Mouse (Mus musculus) CH12.LX (cell line): ENCODE data around the gene Plscr1. TPM values are rescaled to one million over a fixed set of nuclear protein-coding genes. Genes with fewer than 3 reads are reported as not detected.

Source experiments
- DNase-seq: peaks from one replicate; pipeline ENCODE4 v3.0.0-alpha.2; 2013; ENCODE audit errors: extremely low read depth
- H3K27ac ChIP-seq: 2 replicates; pipeline ENCODE4 v1.5.1; 2012; ENCODE audit warnings: low read depth, mild to moderate bottlenecking, control low read depth, moderate library complexity; ENCODE audit not compliant: insufficient read depth
- H3K27me3 ChIP-seq: replicated peaks from 2 replicates; pipeline ENCODE3; 2012; ENCODE audit warnings: inconsistent platforms
- H3K36me3 ChIP-seq, 2 experiments: replicated peaks in 1 of 2; 2 replicates each; pipeline versions ENCODE3 to v1.6.1; 2012; ENCODE audit warnings: inconsistent platforms in 1 of 2, low read length in 1 of 2, mild to moderate bottlenecking in 1 of 2, mixed read lengths in 1 of 2, moderate library complexity in 1 of 2; ENCODE audit not compliant: control insufficient read depth in 1 of 2, insufficient read depth in 1 of 2
- H3K4me1 ChIP-seq, 2 experiments: 2 replicates each; pipeline ENCODE4 v1.6.1; 2012; ENCODE audit warnings: inconsistent platforms in 1 of 2, moderate library complexity in 1 of 2; ENCODE audit not compliant: insufficient read depth in 2 of 2, control insufficient read depth in 1 of 2
- H3K4me2 ChIP-seq: 2 replicates; pipeline ENCODE4 v1.6.1; 2012; ENCODE audit warnings: low read depth, mild to moderate bottlenecking, control low read depth; ENCODE audit not compliant: poor library complexity, insufficient read depth, severe bottlenecking
- H3K4me3 ChIP-seq, 3 experiments: fragments of 150-350 bp in 1 of 3; sonication (generic) in 1 of 3; replicated peaks in 1 of 3; 2 replicates each; pipeline versions ENCODE3 to v1.5.1; 2011 to 2012; ENCODE audit warnings: low read depth in 2 of 3, low read length in 2 of 3, mild to moderate bottlenecking in 2 of 3, moderate library complexity in 2 of 3, control low read depth in 1 of 3, improper control_type of control experiment in 1 of 3, inconsistent platforms in 1 of 3, mixed read lengths in 1 of 3; ENCODE audit not compliant: poor library complexity in 1 of 3
- H3K79me2 ChIP-seq: replicated peaks from 2 replicates; pipeline ENCODE4 v1.6.1; 2012; ENCODE audit warnings: mild to moderate bottlenecking, moderate library complexity; ENCODE audit not compliant: control insufficient read depth, poor library complexity, insufficient read depth, severe bottlenecking; ENCODE audit errors: extremely low read depth
- H3K9ac ChIP-seq: 2 replicates; pipeline ENCODE4 v1.6.1; 2012; ENCODE audit warnings: low read depth, mild to moderate bottlenecking, control low read depth, moderate library complexity; ENCODE audit not compliant: insufficient read depth
- H3K9me3 ChIP-seq: replicated peaks from 2 replicates; pipeline ENCODE3; 2012; ENCODE audit warnings: low read length, inconsistent platforms, mixed read lengths
- BHLHE40 ChIP-seq: IDR thresholded peaks from 2 replicates; pipeline ENCODE4 v1.6.1; 2011; ENCODE audit warnings: mild to moderate bottlenecking, low read depth, low read length, improper control_type of control experiment
- CHD1 ChIP-seq: IDR thresholded peaks from 2 replicates; pipeline ENCODE4 v1.6.1; 2012; ENCODE audit warnings: low read depth, low read length, improper control_type of control experiment, inconsistent platforms
- CTCF ChIP-seq, 2 experiments: IDR thresholded peaks in 1 of 2; conservative IDR thresholded peaks in 1 of 2; 2 replicates each; pipeline ENCODE4 v1.5.1; 2011 to 2012; ENCODE audit warnings: low read depth in 2 of 2, low read length in 2 of 2, improper control_type of control experiment in 1 of 2, inconsistent platforms in 1 of 2, mild to moderate bottlenecking in 1 of 2, moderate library complexity in 1 of 2
- ELF1 ChIP-seq: IDR thresholded peaks from 2 replicates; pipeline ENCODE4 v1.6.1; 2014; ENCODE audit warnings: low read depth, mild to moderate bottlenecking, inconsistent platforms, low read length, improper control_type of control experiment
- EP300 ChIP-seq: IDR thresholded peaks from 2 replicates; pipeline ENCODE4 v1.6.1; 2011; ENCODE audit warnings: low read length, improper control_type of control experiment
- ETS1 ChIP-seq: conservative IDR thresholded peaks from 2 replicates; pipeline ENCODE4 v1.6.1; 2012; ENCODE audit warnings: low read depth, mild to moderate bottlenecking, inconsistent platforms, low read length, improper control_type of control experiment, moderate library complexity
- HCFC1 ChIP-seq: IDR thresholded peaks from 2 replicates; pipeline ENCODE4 v1.6.1; 2012; ENCODE audit warnings: low read depth, mild to moderate bottlenecking, inconsistent platforms, low read length, improper control_type of control experiment
- IRF4 ChIP-seq: IDR thresholded peaks from 2 replicates; pipeline ENCODE4 v1.6.1; 2014; ENCODE audit warnings: low read depth, mild to moderate bottlenecking, inconsistent platforms, low read length, improper control_type of control experiment
- JUN ChIP-seq: IDR thresholded peaks from 2 replicates; pipeline ENCODE4 v1.6.1; 2011; ENCODE audit warnings: low read depth, mild to moderate bottlenecking, low read length, improper control_type of control experiment, moderate library complexity; ENCODE audit not compliant: insufficient read depth
- MAFK ChIP-seq: IDR thresholded peaks from 2 replicates; pipeline ENCODE4 v1.6.1; 2011; ENCODE audit warnings: low read length, improper control_type of control experiment; ENCODE audit not compliant: insufficient replicate concordance
- MAX ChIP-seq: IDR thresholded peaks from 2 replicates; pipeline ENCODE4 v1.6.1; 2011; ENCODE audit warnings: low read length, improper control_type of control experiment
- MAZ ChIP-seq: IDR thresholded peaks from 2 replicates; pipeline ENCODE4 v1.6.1; 2012; ENCODE audit warnings: low read depth, mild to moderate bottlenecking, inconsistent platforms, low read length, improper control_type of control experiment, moderate library complexity
- MEF2A ChIP-seq: IDR thresholded peaks from 2 replicates; pipeline ENCODE4 v1.6.1; 2014; ENCODE audit warnings: low read depth, mild to moderate bottlenecking, inconsistent platforms, low read length, improper control_type of control experiment, borderline replicate concordance
- MXI1 ChIP-seq: IDR thresholded peaks from 2 replicates; pipeline ENCODE4 v1.6.1; 2011; ENCODE audit warnings: mild to moderate bottlenecking, low read depth, low read length, improper control_type of control experiment
- NELFE ChIP-seq: IDR thresholded peaks from 2 replicates; pipeline ENCODE4 v1.6.1; 2011; ENCODE audit warnings: low read depth, low read length, improper control_type of control experiment
- NRF1 ChIP-seq: IDR thresholded peaks from 2 replicates; pipeline ENCODE4 v1.6.1; 2014; ENCODE audit warnings: low read depth, mild to moderate bottlenecking, inconsistent platforms, low read length, improper control_type of control experiment, moderate library complexity
- PAX5 ChIP-seq: IDR thresholded peaks from 2 replicates; pipeline ENCODE4 v1.6.1; 2012; ENCODE audit warnings: low read length, inconsistent platforms, mixed read lengths
- POLR2A ChIP-seq: IDR thresholded peaks from 2 replicates; pipeline ENCODE4 v1.6.1; 2011; ENCODE audit warnings: low read depth, mild to moderate bottlenecking, improper control_type of control experiment, low read length
- SIN3A ChIP-seq: IDR thresholded peaks from 2 replicates; pipeline ENCODE4 v1.6.1; 2012; ENCODE audit warnings: low read length, improper control_type of control experiment, inconsistent platforms
- SMC3 ChIP-seq: IDR thresholded peaks from 2 replicates; pipeline ENCODE4 v1.6.1; 2011; ENCODE audit warnings: low read depth, low read length, improper control_type of control experiment
- TBP ChIP-seq: conservative IDR thresholded peaks from 2 replicates; pipeline ENCODE4 v1.6.1; 2011; ENCODE audit warnings: low read depth, low read length, improper control_type of control experiment
- TCF12 ChIP-seq: IDR thresholded peaks from 2 replicates; pipeline ENCODE4 v1.6.1; 2014; ENCODE audit warnings: low read depth, mild to moderate bottlenecking, inconsistent platforms, low read length, improper control_type of control experiment
- UBTF ChIP-seq: IDR thresholded peaks from 2 replicates; pipeline ENCODE4 v1.6.1; 2012; ENCODE audit warnings: low read depth, mild to moderate bottlenecking, inconsistent platforms, low read length, improper control_type of control experiment, moderate library complexity
- ZC3H11A ChIP-seq: IDR thresholded peaks from 2 replicates; pipeline ENCODE4 v1.6.1; 2012; ENCODE audit warnings: low read depth, mild to moderate bottlenecking, inconsistent platforms, low read length, improper control_type of control experiment
- ZNF384 ChIP-seq: IDR thresholded peaks from 2 replicates; pipeline ENCODE4 v1.6.1; 2012; ENCODE audit warnings: low read depth, low read length, improper control_type of control experiment, inconsistent platforms
- dilution Hi-C: fragments of 300-500 bp; cut with MboI; formaldehyde crosslinking; loops from 2 replicates; pipeline ENCODE4 v1.14.3; 2020; ENCODE audit warnings: low sequenced_read_pairs; ENCODE audit not compliant: extremely low pct_unique_long_range_greater_than_20kb, extremely low pct_ligation_motif_present
- in situ Hi-C: fragments of 300-500 bp; cut with MboI; formaldehyde crosslinking; loops from 3 replicates; pipeline ENCODE4 v1.14.3; 2019; ENCODE audit warnings: low sequenced_read_pairs, low pct_ligation_motif_present, low pct_unique_long_range_greater_than_20kb, mixed read lengths
- polyA plus RNA-seq: library from polyadenylated mRNA; unstranded; fragments of >175 nt; gene quantifications from 2 replicates; pipeline ENCODE4 v1.2.1, GENCODE M21; 2012; ENCODE audit warnings: low read depth; ENCODE audit not compliant: insufficient read length
- total RNA-seq, 2 experiments: library from RNA; depleted of rRNA; stranded (reverse); fragments of 300-350 nt in 1 of 2; fragments of >200 nt in 1 of 2; gene quantifications; 2 replicates each; pipeline ENCODE4 v1.2.3; 2012 to 2014

Plscr1 gene
- total and polyA plus RNA-seq, 3 experiments: 194 to 489 (median 403) TPM

DNA sequence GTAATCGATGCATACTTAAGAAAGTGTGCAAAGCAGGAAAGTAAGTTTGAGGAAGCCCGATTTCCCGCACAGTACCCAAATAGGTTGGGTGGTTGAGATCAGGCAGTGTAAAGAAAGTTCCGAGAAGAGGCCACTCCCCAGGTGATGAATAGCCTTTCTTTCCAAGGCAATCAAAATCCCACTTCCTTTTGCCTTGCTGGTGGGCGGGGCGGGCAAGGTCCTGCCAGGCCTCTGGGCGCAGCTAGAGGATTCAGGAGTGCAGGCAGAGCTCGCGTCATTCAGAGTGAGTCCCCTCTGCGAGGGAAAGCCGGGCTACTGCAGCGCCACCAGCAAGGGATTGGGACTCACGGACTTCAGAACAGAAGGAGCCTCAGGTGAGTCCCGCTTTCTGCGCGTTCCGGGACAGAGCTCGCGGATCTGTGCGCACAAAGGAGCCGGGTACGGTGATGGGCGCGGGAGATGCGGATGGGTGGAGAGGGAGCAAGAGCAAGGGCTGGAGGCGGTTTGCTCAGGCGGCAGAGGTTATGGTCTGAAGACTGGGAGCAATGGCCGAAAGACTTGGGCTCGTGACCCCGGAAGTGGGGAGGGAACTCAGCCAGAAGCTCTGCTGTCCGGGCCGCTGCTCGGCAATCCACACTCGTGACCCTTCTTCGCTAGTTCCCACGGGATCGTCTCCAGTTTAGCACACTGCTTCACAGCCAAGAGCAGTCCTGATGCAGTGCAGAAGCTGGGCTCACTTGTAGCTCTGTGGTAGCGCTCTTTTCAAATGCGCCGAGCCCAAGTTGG is 630 bp downstream of the Plscr1 start:
- peak overlapping the region; percentile 100 for H3K27ac ChIP-seq
- peak overlapping the region; percentile 100 for H3K9ac ChIP-seq
- peaks cover 40% of the 10 kb centered on the region for H3K79me2 ChIP-seq
- peaks cover 0 to 26% of the 10 kb centered on the region in 2 experiments; a peak in 2 of 4 replicates for H3K4me1 ChIP-seq
- TF ChIP-seq SIN3A (peak; percentile 39; the same call in 1 of the 2 replicates), MEF2A (peak; percentile 87), JUN (peak; percentile 5; the same call in 1 of the 2 replicates), MXI1 (no peak), MAX (no peak; the same call in 1 of the 2 replicates), SMC3 (0 out of 2 replicates have a peak, but pooled peaks have one; percentile 2), ZC3H11A (no peak), TCF12 (peak; percentile 81), ELF1 (peak; percentile 87), UBTF (no peak), ETS1 (peak; percentile 77), MAZ (no peak), POLR2A (peak; percentile 79), CHD1 (no peak), IRF4 (peak; percentile 82), EP300 (peak; percentile 34; the same call in 1 of the 2 replicates), HCFC1 (no peak), NELFE (peak; percentile 64; the same call in 1 of the 2 replicates), PAX5 (no peak), TBP (0 out of 2 replicates have a peak, but pooled peaks have one; percentile 50), MAFK (0 out of 2 replicates have a peak, but pooled peaks have one; percentile 32), ZNF384 (no peak), BHLHE40 (peak; percentile 68), NRF1 (peak; percentile 27; the same call in 1 of the 2 replicates), CTCF (conservative IDR thresholded peaks at IDR 0.05 in 1 of 2, IDR thresholded peaks at IDR 0.05 in 1 of 2; ENCODE audit: low read depth in 2 of 2, low read length in 2 of 2) (no peak)
- DNase-seq: peak; percentile 81
- H3K27me3 ChIP-seq: no peaks in the 10 kb centered on the region
- dilution Hi-C loops (no loop called here), in situ Hi-C loops (loop anchor here (25.0 kb wide), 1 partner anchor 237 kb away; no protein-coding TSS in a partner anchor)
- no peaks in the 10 kb centered on the region for H3K9me3 ChIP-seq
- peak overlapping the region; percentile 84 to 99 (median 91) for H3K4me3 ChIP-seq
- peak overlapping the region; percentile 34; the same call in 1 of the 2 replicates for H3K4me2 ChIP-seq
- peaks cover 7 to 15% of the 10 kb centered on the region in 2 experiments for H3K36me3 ChIP-seq
